Mouse (Mus musculus) natural killer cell, adult 2 months (primary cell): ENCODE results near the gene Fbxw11.
A peak's percentile ranks its signal among the peaks of the same experiment; 100 is the strongest.
"Not testable (repeated sequence)": the region's sequence is repeated elsewhere in the genome, so short reads cannot be mapped to it uniquely, and the experiment has no call there.

Experiments
- DNase-seq, 2 experiments: peaks; one replicate each; pipeline ENCODE4 v3.0.0; 2022; ENCODE audit warnings: low spot score in 2 of 2

Gene Fbxw11

GRCm38 (mm10) chr11:32642249-32642876 is at the start of gene Fbxw11:
Gene Fbxw11, plus strand, starts transcription at chr11:32642724.
- peak; percentile 94 for DNase-seq

- no peak for DNase-seq
Measured at GRCm38 (mm10) chr11:32593081-32593480, 49.4 kb upstream of the Fbxw11 start.

- no peak for DNase-seq
Measured at GRCm38 (mm10) chr11:32594122-32594521, 48.4 kb upstream of the Fbxw11 start.

DNA sequence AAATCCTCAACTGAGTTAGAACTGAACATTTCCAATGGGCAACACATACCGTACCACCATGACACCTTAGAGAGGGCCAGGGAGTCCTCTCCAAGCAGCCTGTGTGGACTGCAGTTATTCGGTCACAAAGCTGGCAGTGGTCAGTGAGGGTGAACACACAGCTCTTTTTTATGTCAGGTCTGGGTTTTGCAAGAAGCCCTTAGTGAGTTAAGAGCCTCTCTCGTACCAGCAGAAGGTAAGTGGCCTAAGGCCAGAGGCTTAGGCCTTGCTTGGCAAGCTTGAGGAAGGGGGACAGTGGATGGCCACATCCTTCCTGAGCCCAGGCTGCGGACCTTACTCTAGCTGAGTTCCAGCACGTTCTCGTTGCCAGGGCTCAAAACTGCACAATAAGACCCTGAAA is 42.2 kb upstream of the Fbxw11 start:
- no peak for DNase-seq

DNA sequence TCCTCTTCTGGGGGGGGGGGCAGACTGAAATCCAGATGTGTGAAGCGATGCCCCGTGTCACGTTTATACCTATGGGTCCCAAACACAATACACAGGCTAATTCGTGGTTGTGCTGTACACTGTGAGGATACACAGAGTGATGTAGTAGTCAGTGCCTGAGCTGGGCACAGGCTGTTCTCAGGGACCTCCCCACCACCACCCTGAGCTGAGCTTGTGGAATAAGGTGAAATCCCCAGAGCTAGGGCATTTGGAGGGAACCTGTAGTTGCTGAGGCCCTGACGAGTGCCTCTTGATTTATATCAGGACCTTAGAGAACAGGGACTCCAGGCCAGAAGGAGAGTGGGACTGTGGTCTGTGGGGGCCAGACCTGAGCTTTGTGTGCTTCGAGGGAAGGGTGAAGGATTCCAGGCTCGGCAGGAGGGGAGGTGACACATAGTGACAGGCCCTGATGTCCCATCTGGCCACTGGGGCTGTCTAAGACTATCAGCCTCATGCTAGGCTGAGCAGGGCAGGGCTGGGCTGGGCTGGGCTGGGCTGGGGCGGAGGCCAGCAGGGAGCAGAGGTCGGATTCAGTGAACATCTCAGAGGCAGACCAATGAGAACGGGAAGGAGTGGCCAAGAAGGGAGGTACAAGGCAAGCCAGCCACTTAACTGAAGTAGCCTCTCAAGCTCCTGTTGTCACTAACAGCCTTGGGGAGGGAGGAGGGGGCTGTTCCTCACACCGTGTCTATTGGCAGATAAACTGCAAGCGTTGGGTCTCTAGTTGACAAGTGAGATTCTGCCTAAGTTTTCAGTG is 40.8 kb upstream of the Fbxw11 start:
- DNase-seq = no peak

GRCm38 (mm10) chr11:32604663-32605062 is 37.9 kb upstream of the Fbxw11 start:
- DNase-seq = no peak

DNA sequence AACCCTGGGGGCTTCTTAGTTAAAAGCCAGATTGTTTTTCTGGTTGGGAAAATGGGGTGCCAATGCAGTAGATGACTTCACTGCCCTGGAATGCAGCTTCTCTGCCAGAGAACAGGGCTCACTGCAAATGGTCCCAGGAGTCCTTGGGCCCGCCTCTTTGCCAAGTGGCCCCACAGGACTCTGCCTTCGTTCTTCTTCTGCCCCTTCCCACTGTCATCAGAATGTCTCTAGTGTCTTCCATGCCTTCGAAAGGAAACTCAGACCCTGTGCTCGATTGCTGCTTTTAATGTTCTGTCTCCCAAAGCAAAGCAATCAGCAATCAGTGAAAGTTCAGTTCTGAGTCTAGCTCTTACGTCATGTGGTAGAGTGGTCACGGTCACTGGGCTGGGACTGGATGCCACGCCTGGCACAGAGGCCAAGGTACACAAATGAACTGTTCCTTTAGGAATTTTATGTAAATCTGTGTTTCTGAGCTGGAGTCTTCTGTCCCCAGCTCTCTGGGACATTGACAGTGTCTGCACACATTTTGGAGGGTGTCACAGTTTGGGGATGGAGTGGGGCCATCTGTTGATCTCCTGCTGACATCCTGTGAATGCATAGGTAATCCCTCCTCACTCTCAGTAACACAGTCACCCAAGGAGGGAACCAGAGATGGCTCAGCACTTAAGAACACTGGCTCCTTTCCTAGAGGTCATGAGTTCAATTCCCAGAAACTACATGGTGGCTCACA is 37.2 kb upstream of the Fbxw11 start:
- no peak for DNase-seq

DNA sequence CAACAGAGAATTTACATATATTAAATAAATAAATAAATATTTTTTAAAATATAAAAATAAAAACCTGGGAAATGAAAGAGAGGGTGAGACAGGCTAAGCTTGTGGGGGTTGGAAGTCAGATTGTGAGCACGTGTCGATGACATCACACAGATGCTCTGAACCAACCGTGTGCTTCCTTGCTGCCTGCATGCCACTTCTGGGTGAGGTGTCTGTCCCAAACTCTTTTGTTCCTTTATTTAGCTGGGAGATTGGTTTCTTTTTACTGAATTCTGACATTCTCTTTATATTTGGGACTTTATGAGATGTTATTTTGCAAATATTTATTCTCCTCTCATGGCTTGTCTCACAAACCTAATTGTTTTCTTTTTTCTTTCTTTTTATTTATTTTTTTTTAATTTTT is 36.6 kb upstream of the Fbxw11 start:
- DNase-seq = no peak

GRCm38 (mm10) chr11:32607319-32607718 is 35.2 kb upstream of the Fbxw11 start:
- no peak for DNase-seq

GRCm38 (mm10) chr11:32610616-32611015 is 31.9 kb upstream of the Fbxw11 start:
- no peak for DNase-seq

DNA sequence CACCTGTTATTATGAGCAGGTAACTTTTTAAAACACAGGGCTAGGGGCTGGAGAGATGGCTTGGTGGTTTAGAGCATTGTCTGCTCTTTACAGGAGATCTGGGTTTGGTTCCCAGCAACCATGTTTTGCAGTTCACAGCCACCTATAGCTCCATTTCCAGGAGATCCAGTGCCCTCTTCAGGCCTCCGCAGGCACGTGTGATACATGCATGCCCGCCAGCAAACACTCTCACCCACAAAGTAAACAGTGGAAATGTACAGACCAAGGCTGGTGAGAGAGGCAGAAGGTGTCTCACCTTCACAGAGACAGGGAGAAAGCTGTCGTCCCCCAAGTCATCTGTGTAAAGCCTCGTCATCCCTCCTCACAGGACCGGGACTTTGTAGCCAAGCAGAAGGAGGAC is 30.2 kb upstream of the Fbxw11 start:
- DNase-seq = no peak

DNA sequence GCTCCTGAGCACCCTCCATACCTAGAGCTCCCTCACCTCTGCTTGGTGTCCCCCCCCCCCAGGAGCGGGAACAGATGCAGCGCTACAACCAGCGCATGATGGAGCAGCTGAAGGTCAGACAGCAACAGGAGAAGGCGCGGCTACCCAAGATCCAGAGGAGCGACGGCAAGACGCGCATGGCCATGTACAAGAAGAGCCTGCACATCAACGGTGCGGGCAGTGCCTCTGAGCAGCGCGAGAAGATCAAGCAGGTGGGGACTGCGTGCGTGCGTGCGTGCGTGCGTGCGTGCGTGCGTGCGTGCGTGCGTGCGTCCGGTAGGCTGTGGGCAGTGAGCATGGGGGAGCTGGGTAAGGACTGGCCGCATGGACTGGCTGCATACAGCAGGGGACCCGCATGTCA is 28.1 kb upstream of the Fbxw11 start:
- no peak for DNase-seq

DNA sequence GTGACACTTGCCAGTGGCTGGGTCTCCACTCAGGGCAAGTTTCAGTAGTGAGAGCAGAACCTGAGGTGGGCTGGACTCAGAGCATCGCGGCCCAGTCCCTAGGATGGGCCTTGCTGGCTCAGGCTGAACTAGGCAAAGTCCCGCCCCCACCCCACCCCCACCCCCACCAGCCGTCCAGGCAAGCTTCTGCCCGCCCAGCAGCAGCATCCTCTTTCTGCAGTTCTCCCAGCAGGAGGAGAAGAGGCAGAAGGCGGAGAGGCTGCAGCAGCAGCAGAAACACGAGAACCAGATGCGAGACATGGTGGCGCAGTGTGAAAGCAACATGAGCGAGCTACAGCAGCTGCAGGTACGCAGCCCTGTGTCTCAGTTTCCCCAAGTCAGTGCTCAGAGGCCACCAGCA is 27.0 kb upstream of the Fbxw11 start:
- no peak for DNase-seq

DNA sequence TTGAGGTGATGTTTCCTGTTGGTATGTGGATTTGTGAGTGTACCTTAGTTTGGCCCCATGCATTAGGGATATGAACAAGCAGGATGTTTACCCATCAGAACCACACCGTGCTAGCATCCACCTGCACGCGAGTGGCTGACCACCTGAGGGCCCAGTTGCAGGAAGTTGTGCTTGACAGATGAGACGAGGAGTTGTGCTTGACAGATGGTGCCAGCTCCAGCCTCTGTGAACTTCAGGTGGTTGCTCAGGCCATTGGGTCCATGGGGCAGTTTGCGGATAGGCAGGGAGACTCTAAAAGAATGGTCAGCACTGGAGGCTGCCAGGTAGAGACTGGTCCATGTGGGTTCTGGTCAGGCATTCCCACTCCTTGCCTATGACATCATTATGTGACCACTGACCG is 26.4 kb upstream of the Fbxw11 start:
- no peak for DNase-seq

DNA sequence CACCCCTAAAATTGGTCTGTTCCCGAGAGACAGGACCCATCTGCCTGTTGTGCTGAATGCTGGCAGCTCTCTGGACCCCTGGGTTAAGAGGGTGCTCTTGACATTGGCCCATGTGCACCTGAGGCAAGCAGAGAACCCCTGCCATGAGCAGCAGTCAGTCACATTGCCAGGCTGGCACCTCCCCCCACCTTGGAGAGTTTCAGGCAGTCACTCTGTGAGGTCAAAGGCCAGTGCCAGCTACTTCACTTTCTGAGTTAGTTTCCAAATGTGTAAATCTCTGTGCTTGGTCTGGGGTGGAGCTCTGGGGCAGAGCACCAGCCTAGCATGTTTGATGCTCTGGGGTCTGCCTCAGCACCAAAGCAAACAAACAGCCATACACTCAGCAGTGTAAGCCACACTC is 24.5 kb upstream of the Fbxw11 start:
- DNase-seq = no peak

DNA sequence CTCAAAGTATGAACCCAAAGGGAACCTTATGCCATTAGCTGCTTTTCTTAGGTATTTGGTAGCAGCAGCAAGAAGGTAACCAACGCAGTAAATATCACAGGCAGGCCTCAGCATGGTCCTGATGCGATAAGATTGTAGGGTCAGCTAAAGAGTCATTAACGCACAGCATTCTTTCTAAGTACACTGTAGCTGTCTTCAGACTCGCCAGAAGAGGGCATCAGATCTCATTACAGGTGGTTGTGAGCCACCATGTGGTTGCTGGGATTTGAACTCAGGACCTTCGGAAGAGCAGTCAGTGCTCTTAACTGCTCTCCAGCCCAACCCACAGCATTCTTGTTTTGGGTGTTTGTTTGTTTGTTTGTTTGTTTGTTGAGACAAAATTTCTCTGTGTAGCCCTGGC is 23.9 kb upstream of the Fbxw11 start:
- DNase-seq = not testable (repeated sequence)

GRCm38 (mm10) chr11:32619257-32619816 is 23.2 kb upstream of the Fbxw11 start:
- peak in 1 of 2 experiments; percentile 41 for DNase-seq

- no peak for DNase-seq
Measured at GRCm38 (mm10) chr11:32619866-32620456, 22.6 kb upstream of the Fbxw11 start.

- no peak for DNase-seq
Measured at GRCm38 (mm10) chr11:32621831-32622478, 20.6 kb upstream of the Fbxw11 start.

GRCm38 (mm10) chr11:32622479-32623190 is 19.9 kb upstream of the Fbxw11 start:
- DNase-seq = no peak

GRCm38 (mm10) chr11:32623236-32623635 is 19.3 kb upstream of the Fbxw11 start:
- DNase-seq = no peak
